Mouse (Mus musculus): ENCODE data around the gene Tmem132b.
"Not testable (repeated sequence)": the region's sequence is repeated elsewhere in the genome, so short reads cannot be mapped to it uniquely, and the experiment has no call there.

GRCm38 (mm10) chr5:125488953-125489352 is 42.6 kb upstream of the Tmem132b start:
- not testable (repeated sequence) for TF ChIP-seq CTCF (conservative IDR thresholded peaks at IDR 0.05; ENCODE audit: insufficient read depth, insufficient read length, low read depth, low read length); POLR2A (IDR thresholded peaks at IDR 0.05; ENCODE audit: low read depth, low read length)
